Mouse (Mus musculus) monocyte, adult 59 days (primary cell): ENCODE measurements around the gene Madcam1. TPM values are rescaled to one million over a fixed set of nuclear protein-coding genes. Genes with fewer than 3 reads are reported as not detected.

Source experiments
- total RNA-seq, 2 experiments: library from RNA; stranded (reverse); gene quantifications; one replicate each; pipeline ENCODE4 v1.2.4; 2023

Madcam1 gene
- total RNA-seq, result not detected

DNA sequence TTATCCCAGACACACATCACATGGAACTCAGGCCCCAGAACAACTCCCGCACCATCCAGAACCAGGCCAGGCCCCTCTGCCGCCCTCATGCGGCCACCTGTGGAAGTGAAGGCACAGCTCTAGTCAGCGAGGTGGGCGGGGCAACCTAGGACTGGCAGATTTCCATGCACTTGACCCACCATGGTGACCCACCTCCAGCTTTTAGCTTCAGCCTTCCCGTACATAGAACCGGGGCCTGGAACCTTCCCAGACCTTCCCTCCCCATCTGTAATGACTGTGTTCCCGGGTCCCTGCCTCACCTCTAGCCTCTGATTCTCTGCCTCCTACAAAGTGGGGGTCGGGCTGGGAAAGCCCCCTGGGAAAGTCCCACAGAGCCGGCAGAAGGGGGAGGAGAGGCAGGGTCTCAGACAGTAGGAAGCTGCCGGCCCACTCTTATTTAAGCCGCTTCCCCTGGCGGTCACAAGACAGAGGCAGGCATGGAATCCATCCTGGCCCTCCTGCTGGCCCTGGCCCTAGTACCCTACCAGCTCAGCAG is at the start of gene Madcam1:
TSS of gene Madcam1 (plus strand) at position 429 of the 535 bp plus-strand sequence.

DNA sequence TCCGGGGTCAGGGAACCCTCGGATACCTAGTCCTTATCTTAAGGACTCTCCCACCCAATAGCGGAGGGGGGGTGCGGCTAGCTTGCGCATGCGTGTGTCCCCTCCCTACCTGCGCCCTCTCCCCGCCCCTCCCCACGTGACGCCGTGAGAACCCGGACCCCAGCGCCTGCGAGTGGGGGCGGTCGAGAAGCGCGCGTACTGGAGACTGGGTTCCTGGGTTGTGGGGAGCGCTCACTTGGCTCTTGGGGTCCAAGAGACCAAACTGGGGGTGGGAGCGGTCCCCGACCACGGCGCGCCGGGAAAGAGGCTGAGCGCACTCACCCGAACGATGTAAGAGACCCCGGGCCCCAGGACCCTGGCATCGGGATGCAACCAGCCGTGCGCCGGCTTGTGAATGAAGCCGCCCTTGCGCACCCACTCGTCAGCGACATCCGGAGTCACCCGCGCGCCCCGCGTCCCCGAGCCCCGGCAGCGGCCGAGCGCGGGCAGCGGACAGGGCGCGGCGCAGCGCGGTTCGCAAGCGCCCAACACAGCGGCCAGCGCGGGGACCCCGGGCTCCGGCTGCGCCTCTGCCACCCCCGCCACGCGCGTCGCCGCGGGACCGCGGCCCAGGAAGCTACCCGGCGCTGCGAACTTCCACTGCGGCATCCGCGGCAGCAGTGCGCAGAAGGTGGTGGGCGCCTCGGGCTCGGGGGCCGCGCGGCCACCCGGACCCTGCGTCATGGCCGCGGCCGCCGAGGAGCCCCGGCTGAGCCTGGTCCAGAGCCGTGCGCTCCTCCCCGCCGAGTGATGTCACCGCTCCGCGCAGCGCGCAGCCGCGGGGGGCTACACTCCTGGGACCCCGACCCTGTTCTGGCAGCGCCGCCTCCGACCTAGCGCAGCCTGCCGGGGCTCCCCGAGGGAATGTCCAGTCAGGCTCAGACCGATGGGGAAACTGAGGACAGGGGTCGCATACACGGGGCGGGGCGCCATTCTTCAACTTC is 26.9 kb upstream of the Madcam1 start, which contains the start of gene Shc2:
TSS of gene Shc2 (minus strand) at position 791 of the 983 bp plus-strand sequence.

GRCm38 (mm10) chr10:79645711-79646110 is 18.6 kb upstream of the Madcam1 start, which contains the start of gene Odf3l2:
Gene Odf3l2, minus strand, starts transcription at chr10:79645738.

DNA sequence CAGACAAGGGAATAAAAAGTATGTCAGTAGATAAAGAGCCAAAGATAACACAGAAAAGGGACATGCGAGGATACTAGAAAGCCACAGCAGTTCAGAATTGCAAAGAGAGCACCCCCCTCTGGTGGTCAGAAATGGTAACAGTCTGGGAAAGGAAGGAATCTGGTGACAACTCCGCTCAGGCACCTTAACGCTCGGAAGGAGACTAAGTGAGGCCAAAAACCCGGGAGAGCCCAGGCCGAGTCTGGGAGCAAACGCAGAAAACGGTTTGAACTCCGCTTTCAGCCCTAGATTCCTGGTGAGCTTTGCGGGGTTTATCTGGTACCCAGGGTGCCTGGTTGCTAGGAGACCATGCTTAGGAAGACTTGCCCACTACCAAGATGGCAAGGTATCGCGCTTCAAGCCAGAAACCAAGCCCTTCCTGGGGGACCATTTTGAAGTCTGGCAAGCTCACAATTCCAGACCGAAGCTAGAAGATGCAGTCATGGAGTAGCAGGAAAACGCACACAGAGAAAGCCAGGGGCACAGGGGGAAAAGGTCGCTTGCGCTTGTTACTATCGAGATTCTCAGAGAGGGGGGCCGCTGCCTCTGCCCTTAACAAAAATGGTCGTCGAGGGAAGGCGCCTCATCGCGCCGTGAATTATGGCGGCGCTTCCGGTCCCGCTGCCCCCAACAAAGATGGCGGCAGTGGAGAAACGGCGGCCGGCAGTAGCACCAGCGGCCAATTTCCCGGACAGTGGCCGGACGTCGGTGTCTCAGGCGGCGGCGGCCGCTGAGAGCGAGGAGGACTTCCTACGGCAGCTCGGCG is 4.6 kb downstream of the Madcam1 start, which contains the start of gene Tpgs1:
TSS of gene Tpgs1 (plus strand) at position 599 of the 805 bp plus-strand sequence.

GRCm38 (mm10) chr10:79681591-79682245 is 17.4 kb downstream of the Madcam1 start, which contains the start of gene Cdc34:
Gene Cdc34, plus strand, starts transcription at chr10:79682195.

DNA sequence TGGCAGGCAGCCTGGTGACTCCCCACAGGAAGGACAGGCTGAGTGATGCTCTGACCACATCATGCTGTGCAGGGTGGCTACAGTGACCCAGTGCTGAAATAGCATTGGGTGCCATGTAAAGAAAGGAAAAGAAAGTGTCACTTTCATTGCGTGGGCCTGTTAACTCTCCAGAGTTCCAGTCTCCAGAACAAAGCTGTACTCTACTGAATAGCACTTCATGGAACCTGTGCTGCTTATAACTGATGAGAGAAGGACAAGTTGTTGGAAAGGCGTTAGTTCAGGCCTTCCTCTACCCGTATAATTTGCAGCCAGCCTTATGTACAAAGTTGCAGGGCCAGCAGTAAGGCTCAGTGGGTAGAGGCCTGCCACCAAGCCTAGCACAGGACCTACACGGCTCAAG is 24.4 kb downstream of the Madcam1 start, which contains the start of gene Gzmm:
TSS of gene Gzmm (plus strand) at position 301 of the 400 bp plus-strand sequence.

GRCm38 (mm10) chr10:79704065-79704969 is 40.0 kb downstream of the Madcam1 start, which contains the start of gene Bsg:
Gene Bsg, plus strand, starts transcription at chr10:79704491.

DNA sequence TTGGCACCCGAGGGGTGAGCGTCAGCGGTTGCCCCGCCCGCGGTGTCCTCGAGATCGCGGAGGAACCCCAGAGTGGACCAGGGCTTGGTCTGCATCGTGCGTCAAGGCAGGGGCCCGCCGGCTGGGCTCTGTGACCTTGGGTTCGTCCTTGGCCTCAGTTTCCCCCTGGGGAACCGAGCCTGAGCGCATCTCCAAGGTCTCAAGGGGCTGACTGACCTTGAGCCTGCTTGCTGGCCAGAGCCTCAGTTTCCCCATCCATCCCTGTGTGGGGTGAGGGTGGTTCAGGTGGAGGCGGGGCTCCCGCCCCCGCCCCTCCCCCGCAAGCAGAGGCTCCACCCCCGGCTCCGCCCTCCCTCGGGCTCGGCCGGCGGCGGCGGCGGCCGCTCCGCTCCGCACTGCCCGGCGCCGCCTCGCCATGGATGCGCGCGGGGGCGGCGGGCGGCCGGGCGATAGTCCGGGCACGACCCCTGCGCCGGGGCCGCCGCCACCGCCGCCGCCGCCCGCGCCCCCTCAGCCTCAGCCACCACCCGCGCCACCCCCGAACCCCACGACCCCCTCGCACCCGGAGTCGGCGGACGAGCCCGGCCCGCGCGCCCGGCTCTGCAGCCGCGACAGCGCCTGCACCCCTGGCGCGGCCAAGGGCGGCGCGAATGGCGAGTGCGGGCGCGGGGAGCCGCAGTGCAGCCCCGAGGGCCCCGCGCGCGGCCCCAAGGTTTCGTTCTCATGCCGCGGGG is 52.1 kb downstream of the Madcam1 start, which contains the start of gene Hcn2:
TSS of gene Hcn2 (plus strand) at position 381 of the 734 bp plus-strand sequence.

Other genes with a start within 250 kb of the Madcam1 start
- gene Vmn2r83, start 195.8 kb upstream of the Madcam1 start, total RNA-seq, result not detected
- 10 to 100 TPM; 11.0 to 14.6 TPM for gene Plpp2, start 130.8 kb upstream of the Madcam1 start, total RNA-seq
- gene Mier2, start 109.4 kb upstream of the Madcam1 start, total RNA-seq, result 10 to 100 TPM; 22.1 to 22.8 TPM
- not detected for gene Theg, start 77.2 kb upstream of the Madcam1 start, total RNA-seq
- not detected for gene C2cd4c, start 50.5 kb upstream of the Madcam1 start, total RNA-seq
- not detected for gene Shc2, start 26.6 kb upstream of the Madcam1 start, total RNA-seq
- gene Odf3l2, start 18.8 kb upstream of the Madcam1 start, total RNA-seq, result not detected
- 10 to 100 TPM; 29.6 to 35.8 TPM for gene Tpgs1, start 4.8 kb downstream of the Madcam1 start, total RNA-seq
- gene Cdc34, start 17.6 kb downstream of the Madcam1 start, total RNA-seq, result 10 to 100 TPM; 64.7 to 68.6 TPM
- 1 to 10 TPM; 2.3 to 2.7 TPM for gene Gzmm, start 24.5 kb downstream of the Madcam1 start, total RNA-seq
- gene Bsg, start 39.9 kb downstream of the Madcam1 start, total RNA-seq, result 100 to 1,000 TPM; 153 to 156 TPM
- under 1 TPM in 1 of 2 experiments, not detected in 1; 0.16 TPM for gene Hcn2, start 52.1 kb downstream of the Madcam1 start, total RNA-seq
- gene Polrmt, start 82.0 kb downstream of the Madcam1 start, total RNA-seq, result 10 to 100 TPM; 29.0 to 32.2 TPM
- gene Fgf22, start 90.5 kb downstream of the Madcam1 start, total RNA-seq, result not detected
- gene Rnf126, start 102.4 kb downstream of the Madcam1 start, total RNA-seq, result 10 to 100 TPM; 42.3 to 43.1 TPM
- 1 to 10 TPM; 1.2 to 2.2 TPM for gene Fstl3, start 112.7 kb downstream of the Madcam1 start, total RNA-seq
- not detected for gene Prss57, start 126.4 kb downstream of the Madcam1 start, total RNA-seq
- gene Palm, start 129.0 kb downstream of the Madcam1 start, total RNA-seq, result 10 to 100 TPM; 70.2 to 73.6 TPM
- gene Misp, start 156.4 kb downstream of the Madcam1 start, total RNA-seq, result under 1 TPM in 1 of 2 experiments, not detected in 1; 0.49 TPM
- gene Ptbp1, start 189.9 kb downstream of the Madcam1 start, total RNA-seq, result 100 to 1,000 TPM; 308 to 311 TPM
- gene Prtn3, start 209.9 kb downstream of the Madcam1 start, total RNA-seq, result 10 to 100 TPM in 1 of 2 experiments, 1 to 10 TPM in 1; 4.9 to 13.3 TPM
- gene Plppr3, start 210.1 kb downstream of the Madcam1 start, total RNA-seq, result 1 to 10 TPM; 1.5 to 5.6 TPM
- gene Elane, start 221.7 kb downstream of the Madcam1 start, total RNA-seq, result 1 to 10 TPM; 1.4 to 1.7 TPM
- not detected for gene Cfd, start 226.3 kb downstream of the Madcam1 start, total RNA-seq
- 10 to 100 TPM; 33.8 to 45.6 TPM for gene Med16, start 244.4 kb downstream of the Madcam1 start, total RNA-seq
- not detected for gene Gm26602, start 246.3 kb downstream of the Madcam1 start, total RNA-seq